In the genomic region with DNA sequence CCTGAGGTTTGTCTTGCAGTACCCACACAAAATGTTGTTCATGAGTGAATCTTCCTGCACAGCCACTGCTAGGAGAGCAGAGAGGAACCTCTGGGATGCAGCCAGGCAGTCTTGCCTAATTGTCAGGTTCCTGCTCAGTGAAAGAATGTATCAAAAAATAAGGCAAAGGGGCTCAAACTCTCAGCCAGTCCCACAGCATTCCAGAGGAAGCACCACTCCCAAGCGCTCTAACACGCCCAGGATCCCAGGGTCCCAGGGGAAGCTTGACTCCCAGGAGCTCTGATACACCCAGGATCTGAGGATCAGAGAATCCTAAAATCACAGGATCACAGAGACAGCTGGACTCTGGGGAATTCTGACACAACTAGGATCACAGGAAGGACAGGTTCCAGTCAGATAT, we compare ENCODE assay signal across 25 mouse cellular contexts.
DNase-seq lines count a peak whose midpoint lies in the region; ATAC-seq lines count a peak whose summit lies in the region.
"Had no signal": no experiment of that assay in that cellular context is flagged by ENCODE, and none has a peak within 500 bp of the region (broad histone marks: within the 10 kb centered on the region; RNA-seq: fewer than 3 reads in every experiment).

No protein-coding gene starts in this region.

- peaks cover 4% of the 10 kb centered on the region for H3K9me3 ChIP-seq in embryonic facial prominence, embryonic 14.5 days (ENCODE audit: control insufficient read depth, low read length)
- H3K9me3 ChIP-seq in embryonic facial prominence, embryonic 10.5 days = no peaks in the 10 kb centered on the region
- no peaks in the 10 kb centered on the region for H3K9me3 ChIP-seq in midbrain, embryonic 11.5 days (ENCODE audit: control insufficient read depth, low read length)
- H3K9me3 ChIP-seq in midbrain, embryonic 14.5 days (ENCODE audit: control insufficient read depth, low read length) = no peaks in the 10 kb centered on the region

- no peak overlapping the region for H3K9ac ChIP-seq in embryonic facial prominence, embryonic 14.5 days (ENCODE audit: low read depth, low read length)
- no peak overlapping the region for H3K9ac ChIP-seq in midbrain, embryonic 11.5 days (ENCODE audit: low read length)
- H3K9ac ChIP-seq in midbrain, embryonic 14.5 days (replicated peaks; ENCODE audit: low read length) = no peak overlapping the region
- H3K9ac ChIP-seq: embryonic facial prominence, embryonic 13.5 days; forebrain, embryonic 12.5 days had no signal

- WGBS in embryonic facial prominence, embryonic 14.5 days = 56% methylated on average over 2 of the region's 2 CpGs
- 85% methylated on average over 2 of the region's 2 CpGs for WGBS in embryonic facial prominence, embryonic 10.5 days
- 90% methylated on average over 2 of the region's 2 CpGs for WGBS in midbrain, embryonic 11.5 days
- WGBS in midbrain, embryonic 14.5 days = 96% methylated on average over 2 of the region's 2 CpGs

- intact Hi-C loops in heart, postnatal 25 days (cut with DNase I) = no loop called here

- no peaks in the 10 kb centered on the region for H3K27me3 ChIP-seq in embryonic facial prominence, embryonic 14.5 days (replicated peaks; ENCODE audit: control insufficient read depth, insufficient read depth, low read length)
- no peaks in the 10 kb centered on the region for H3K27me3 ChIP-seq in embryonic facial prominence, embryonic 10.5 days (replicated peaks; ENCODE audit: low read depth, poor library complexity, severe bottlenecking)
- H3K27me3 ChIP-seq in midbrain, embryonic 11.5 days (ENCODE audit: control insufficient read depth, insufficient read depth, low read length) = no peaks in the 10 kb centered on the region
- H3K27me3 ChIP-seq in midbrain, embryonic 14.5 days (ENCODE audit: control insufficient read depth, insufficient read depth, low read length) = no peaks in the 10 kb centered on the region
- H3K27me3 ChIP-seq: CH12.LX; embryonic facial prominence, embryonic 13.5 days; forebrain, embryonic 12.5 days had no signal

- no peak overlapping the region for H3K4me2 ChIP-seq in embryonic facial prominence, embryonic 14.5 days (ENCODE audit: low read depth, low read length)
- no peak overlapping the region for H3K4me2 ChIP-seq in midbrain, embryonic 11.5 days
- no peak overlapping the region for H3K4me2 ChIP-seq in midbrain, embryonic 14.5 days (ENCODE audit: low read length)
- H3K4me2 ChIP-seq: embryonic facial prominence, embryonic 13.5 days; forebrain, embryonic 12.5 days had no signal

- ATAC-seq in embryonic facial prominence, embryonic 14.5 days (ENCODE audit: low read depth) = no peak
- no peak for ATAC-seq in midbrain, embryonic 11.5 days (ENCODE audit: low FRiP score)
- ATAC-seq in midbrain, embryonic 14.5 days (ENCODE audit: low FRiP score, low TSS enrichment) = no peak
- ATAC-seq: activated CD4-positive, CD25-positive, alpha-beta regulatory T cell, adult 4 months; CD4-positive, CD25-positive, alpha-beta regulatory T cell, adult 4 months; forebrain, embryonic 14.5 days; forebrain, embryonic 16.5 days; Patski had no signal

- no peaks in the 10 kb centered on the region for H3K4me1 ChIP-seq in embryonic facial prominence, embryonic 14.5 days (ENCODE audit: control insufficient read depth, insufficient read depth, low read length)
- no peaks in the 10 kb centered on the region for H3K4me1 ChIP-seq in embryonic facial prominence, embryonic 10.5 days
- no peaks in the 10 kb centered on the region for H3K4me1 ChIP-seq in midbrain, embryonic 11.5 days (ENCODE audit: control insufficient read depth, insufficient read depth, low read length)
- H3K4me1 ChIP-seq in midbrain, embryonic 14.5 days (ENCODE audit: control insufficient read depth, insufficient read depth, low read length) = no peaks in the 10 kb centered on the region
- H3K4me1 ChIP-seq: embryonic facial prominence, embryonic 13.5 days; forebrain, embryonic 10.5 days; forebrain, embryonic 12.5 days had no signal

- H3K4me3 ChIP-seq in embryonic facial prominence, embryonic 14.5 days (ENCODE audit: low read depth, low read length) = no peak overlapping the region
- H3K4me3 ChIP-seq in embryonic facial prominence, embryonic 10.5 days = no peak overlapping the region
- no peak overlapping the region for H3K4me3 ChIP-seq in midbrain, embryonic 11.5 days (ENCODE audit: low read depth, low read length)
- H3K4me3 ChIP-seq in midbrain, embryonic 14.5 days (replicated peaks; ENCODE audit: low read depth, low read length) = no peak overlapping the region
- H3K4me3 ChIP-seq: embryonic facial prominence, embryonic 13.5 days; erythroblast, embryonic 14.5 days; forebrain, embryonic 10.5 days; forebrain, embryonic 12.5 days had no signal

- no peak overlapping the region for H3K27ac ChIP-seq in embryonic facial prominence, embryonic 14.5 days (replicated peaks; ENCODE audit: low read depth, low read length)
- no peak overlapping the region for H3K27ac ChIP-seq in embryonic facial prominence, embryonic 10.5 days (replicated peaks)
- no peak overlapping the region for H3K27ac ChIP-seq in midbrain, embryonic 11.5 days (ENCODE audit: low read depth, low read length)
- no peak overlapping the region for H3K27ac ChIP-seq in midbrain, embryonic 14.5 days (replicated peaks; ENCODE audit: low read depth, low read length)
- H3K27ac ChIP-seq: embryonic facial prominence, embryonic 13.5 days; forebrain, embryonic 10.5 days; forebrain, embryonic 12.5 days had no signal

- no peaks in the 10 kb centered on the region for H3K36me3 ChIP-seq in embryonic facial prominence, embryonic 14.5 days (ENCODE audit: control insufficient read depth, insufficient read depth, low read length)
- no peaks in the 10 kb centered on the region for H3K36me3 ChIP-seq in embryonic facial prominence, embryonic 10.5 days (replicated peaks)
- no peaks in the 10 kb centered on the region for H3K36me3 ChIP-seq in midbrain, embryonic 11.5 days (ENCODE audit: control insufficient read depth, insufficient read depth, low read length)
- no peaks in the 10 kb centered on the region for H3K36me3 ChIP-seq in midbrain, embryonic 14.5 days (ENCODE audit: control insufficient read depth, insufficient read depth, low read length)
- H3K36me3 ChIP-seq: embryonic facial prominence, embryonic 13.5 days; forebrain, embryonic 10.5 days; forebrain, embryonic 12.5 days; G1E had no signal

- DNase-seq in embryonic facial prominence, embryonic 14.5 days (ENCODE audit: low spot score) = peak; percentile 42
- DNase-seq in embryonic facial prominence, embryonic 10.5 days (ENCODE audit: low spot score) = no peak
- DNase-seq in midbrain, embryonic 11.5 days (ENCODE audit: low spot score, missing footprints) = peak; percentile 31
- DNase-seq in midbrain, embryonic 14.5 days = no peak
- DNase-seq in heart, postnatal 25 days (ENCODE audit: low spot score) = no peak
- DNase-seq: adrenal gland, adult 8-10 months; adrenal gland, postnatal 14 days; adrenal gland, postnatal 36 days; B cell, adult 2 months; cerebellum, adult 11-12 months; cerebellum, adult 2 months; cerebellum, adult 9-10 months; cerebellum, postnatal 10 days; cerebellum, postnatal 25 days had no signal

Comparison
In these comparisons a context has a peak if more than half of its experiments do, and no peak if none do; other contexts are left out.
1. DNase-seq: peak in embryonic facial prominence, embryonic 14.5 days (single experiment) and midbrain, embryonic 11.5 days (single experiment); none in embryonic facial prominence, embryonic 10.5 days (single experiment), midbrain, embryonic 14.5 days (single experiment) and heart, postnatal 25 days (single experiment).